Mouse (Mus musculus) monocyte, adult 2 months (primary cell): Measurements from ENCODE around the gene Tns3.
A peak's percentile ranks its signal among the peaks of the same experiment; 100 is the strongest.

Experiments
- DNase-seq, 2 experiments: peaks; one replicate each; pipeline ENCODE4 v3.0.0; 2022; ENCODE audit warnings: low spot score in 2 of 2, low read depth in 1 of 2

Gene Tns3

GRCm38 (mm10) chr11:8664393-8664743, at the start of gene Tns3:
TSS of gene Tns3 (minus strand) at chr11:8664535.
- peak in 1 of 2 experiments; percentile 21 for DNase-seq

- no peak for DNase-seq
Observed at GRCm38 (mm10) chr11:8706246-8707041, 42.1 kb upstream of the Tns3 start.

- no peak for DNase-seq
Observed at GRCm38 (mm10) chr11:8705156-8705555, 40.8 kb upstream of the Tns3 start.

- DNase-seq: no peak
Observed at GRCm38 (mm10) chr11:8703876-8704275, 39.5 kb upstream of the Tns3 start.

- no peak for DNase-seq
Observed at GRCm38 (mm10) chr11:8702532-8702886, 38.2 kb upstream of the Tns3 start.

- no peak for DNase-seq
Observed at GRCm38 (mm10) chr11:8701845-8702531, 37.7 kb upstream of the Tns3 start.

- no peak for DNase-seq
Observed at GRCm38 (mm10) chr11:8701400-8701799, 37.1 kb upstream of the Tns3 start.

GRCm38 (mm10) chr11:8700641-8701221, 36.4 kb upstream of the Tns3 start:
- no peak for DNase-seq

GRCm38 (mm10) chr11:8699777-8700176, 35.4 kb upstream of the Tns3 start:
- no peak for DNase-seq

GRCm38 (mm10) chr11:8697670-8698069, 33.3 kb upstream of the Tns3 start:
- DNase-seq: no peak

GRCm38 (mm10) chr11:8694096-8694495, 29.8 kb upstream of the Tns3 start:
- DNase-seq: no peak

- DNase-seq: no peak
Observed at GRCm38 (mm10) chr11:8692536-8693471, 28.5 kb upstream of the Tns3 start.

GRCm38 (mm10) chr11:8692162-8692535, 27.8 kb upstream of the Tns3 start:
- DNase-seq: no peak

- no peak for DNase-seq
Observed at GRCm38 (mm10) chr11:8691605-8692004, 27.3 kb upstream of the Tns3 start.

- no peak for DNase-seq
Observed at GRCm38 (mm10) chr11:8690633-8691032, 26.3 kb upstream of the Tns3 start.

- peak; percentile 56 to 69 for DNase-seq
Observed at GRCm38 (mm10) chr11:8689515-8689914, 25.2 kb upstream of the Tns3 start.

- peak in 1 of 2 experiments; percentile 47 for DNase-seq
Observed at GRCm38 (mm10) chr11:8688907-8689306, 24.6 kb upstream of the Tns3 start.

- DNase-seq: no peak
Observed at GRCm38 (mm10) chr11:8686501-8686900, 22.2 kb upstream of the Tns3 start.

- DNase-seq: no peak
Observed at GRCm38 (mm10) chr11:8686061-8686460, 21.7 kb upstream of the Tns3 start.

- no peak for DNase-seq
Observed at GRCm38 (mm10) chr11:8685195-8685594, 20.9 kb upstream of the Tns3 start.

GRCm38 (mm10) chr11:8684262-8684661, 19.9 kb upstream of the Tns3 start:
- no peak for DNase-seq
